Mouse (Mus musculus): Measurements from ENCODE around the gene Foxn4.

GRCm38 (mm10) chr5:114206158-114206557, 67.4 kb downstream of the Foxn4 start:
- TF ChIP-seq CTCF (IDR thresholded peaks at IDR 0.05) (no peak), POLR2A (IDR thresholded peaks at IDR 0.05; ENCODE audit: insufficient read depth, low read depth, low read length) (no peak)

Measured in heart, adult 2 months (tissue).